Mouse (Mus musculus) gastrocnemius, adult 18-20 months (tissue): ENCODE measurements around the gene Entpd7. TPM values are rescaled to one million over a fixed set of nuclear protein-coding genes. Genes with fewer than 3 reads are reported as not detected.
A peak's percentile ranks its signal among the peaks of the same experiment; 100 is the strongest.

Experiments used
- DNase-seq: peaks from one replicate; pipeline ENCODE4 v3.0.0; 2021; ENCODE audit warnings: low spot score
- total RNA-seq, 2 experiments: library from RNA; stranded (reverse); gene quantifications; 2 replicates each; pipeline ENCODE4 v1.2.3; 2021

Gene Entpd7
- total RNA-seq, 2 experiments from 2014 or later, result 0.74 to 1.6 TPM

DNA sequence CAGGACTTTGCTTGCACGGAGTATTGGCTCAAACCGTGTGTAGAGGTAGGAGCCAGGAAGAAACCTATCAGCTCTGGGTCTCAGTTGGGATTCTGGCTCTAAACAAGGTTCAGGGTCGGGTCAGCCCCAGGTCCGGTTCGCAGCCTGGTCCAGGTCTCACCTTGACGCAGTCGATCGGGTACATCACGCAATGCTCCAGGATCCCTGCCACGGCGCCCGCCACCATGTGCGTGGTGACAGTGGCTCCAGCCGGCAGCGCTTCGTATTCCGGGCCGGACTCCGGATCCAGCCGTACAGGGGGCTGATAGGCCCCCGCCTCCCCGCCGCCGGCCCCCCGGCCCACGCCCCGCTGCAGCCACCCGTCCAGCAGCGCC, 15.2 kb upstream of the Entpd7 start:
- peak; percentile 39 for DNase-seq

DNA sequence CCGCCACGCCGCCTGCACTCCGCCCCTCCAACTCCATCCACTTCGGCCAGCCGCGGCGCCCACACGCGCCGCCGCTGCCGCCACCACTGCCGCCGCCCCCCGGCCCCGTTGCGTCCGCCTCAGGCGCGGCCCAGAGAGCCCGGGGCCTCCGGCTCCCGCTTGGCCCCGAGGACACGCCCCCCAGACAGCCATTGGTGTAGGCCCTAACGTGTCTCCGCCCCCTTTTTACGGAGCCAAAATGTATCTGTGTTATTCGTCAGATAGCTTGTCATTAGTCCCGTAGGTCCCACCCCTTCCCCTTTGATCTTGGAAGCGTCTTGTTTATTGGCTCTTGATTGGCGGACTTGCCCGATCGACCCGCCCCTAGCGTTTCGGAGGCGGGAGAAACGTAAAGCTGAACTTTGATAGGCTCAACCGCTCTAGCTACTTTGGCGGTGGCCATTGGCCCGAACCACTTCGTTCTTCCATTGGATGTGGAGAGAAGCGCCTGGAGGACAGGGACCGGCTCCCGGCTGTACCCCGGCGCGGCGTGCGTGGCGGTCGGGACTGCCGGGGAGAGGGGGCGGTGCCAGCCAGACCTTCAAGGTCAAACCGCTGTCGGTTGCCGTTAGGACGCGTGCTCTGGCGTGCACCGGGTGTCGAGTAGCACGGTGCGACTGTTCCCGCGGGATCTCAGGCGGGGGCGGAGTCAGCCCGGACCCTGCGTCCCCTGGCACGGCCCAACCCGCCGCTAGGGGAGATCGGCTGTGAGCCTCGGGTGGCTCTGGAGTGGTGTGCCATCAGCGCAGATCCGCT, 14.5 kb upstream of the Entpd7 start, which contains the start of gene Slc25a28:
Gene Slc25a28 (minus strand): TSS at position 152 of the 795 bp plus-strand sequence.
- DNase-seq, result peak; percentile 100

DNA sequence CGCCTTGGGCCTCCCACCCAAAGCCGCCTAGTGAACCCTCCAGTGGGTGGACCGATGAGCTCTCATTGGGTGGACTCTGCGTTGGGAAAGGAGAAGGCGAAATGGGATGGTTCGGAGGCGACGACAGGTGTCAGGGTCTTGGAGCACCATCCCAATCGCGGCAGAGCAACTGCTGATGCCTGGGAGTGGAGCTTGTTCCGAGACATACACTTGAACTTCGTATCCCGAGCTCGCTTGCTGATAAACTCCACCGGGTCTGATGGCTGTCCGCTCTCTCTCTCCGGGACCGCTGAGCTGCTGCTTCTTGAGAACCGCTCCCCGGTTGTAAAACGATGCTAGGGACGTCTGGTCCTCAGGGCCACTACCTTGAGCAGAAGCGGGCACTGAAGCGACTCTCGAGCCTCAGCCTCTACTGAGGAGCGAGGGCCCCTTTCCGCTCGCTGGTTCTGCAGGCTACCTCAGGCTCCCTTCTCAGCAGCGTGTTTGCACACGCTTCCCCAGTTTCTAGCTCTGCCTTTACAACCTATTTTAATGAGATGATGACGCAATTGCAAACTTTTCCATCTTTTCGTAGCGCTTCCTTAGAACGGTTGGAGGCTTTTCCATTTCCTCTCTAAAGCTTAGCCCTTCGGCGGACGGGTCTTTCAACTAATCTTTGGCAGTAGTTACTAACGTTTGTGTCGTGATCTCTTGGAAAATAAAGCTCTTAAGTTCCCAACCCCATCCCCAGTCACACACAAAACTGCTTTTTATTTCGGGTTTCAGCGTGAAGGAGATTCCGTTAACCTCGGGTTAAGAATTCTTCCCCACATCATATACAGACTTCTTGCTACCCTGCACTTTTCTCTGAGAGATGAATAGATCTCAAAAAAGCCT, 13.7 kb upstream of the Entpd7 start:
- DNase-seq, result no peak

DNA sequence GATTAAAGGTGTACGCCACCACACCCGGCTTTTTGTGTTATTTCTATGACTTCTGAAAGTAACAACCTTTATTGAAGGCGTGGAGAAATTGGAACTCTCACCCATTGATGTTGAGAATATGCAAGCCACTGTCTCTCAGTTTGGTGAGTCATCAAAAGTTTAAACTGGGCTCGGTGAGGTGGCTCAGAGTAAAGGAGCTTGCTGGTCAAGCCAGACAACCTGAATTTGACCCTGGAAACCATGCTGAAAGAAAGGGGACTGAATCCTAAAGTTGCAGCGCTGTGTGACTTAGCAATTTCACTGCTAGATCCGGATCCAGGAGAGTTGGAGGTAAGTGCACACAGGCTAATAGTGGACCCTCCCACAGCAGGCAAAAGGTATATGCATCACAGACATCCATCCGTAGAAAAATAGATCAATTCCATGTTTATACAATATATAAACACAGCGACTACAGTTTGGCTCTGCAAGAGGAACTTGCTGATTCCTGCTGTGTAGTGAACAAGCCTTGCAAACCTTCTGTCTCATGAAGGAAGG, 10.9 kb upstream of the Entpd7 start:
- no peak for DNase-seq

DNA sequence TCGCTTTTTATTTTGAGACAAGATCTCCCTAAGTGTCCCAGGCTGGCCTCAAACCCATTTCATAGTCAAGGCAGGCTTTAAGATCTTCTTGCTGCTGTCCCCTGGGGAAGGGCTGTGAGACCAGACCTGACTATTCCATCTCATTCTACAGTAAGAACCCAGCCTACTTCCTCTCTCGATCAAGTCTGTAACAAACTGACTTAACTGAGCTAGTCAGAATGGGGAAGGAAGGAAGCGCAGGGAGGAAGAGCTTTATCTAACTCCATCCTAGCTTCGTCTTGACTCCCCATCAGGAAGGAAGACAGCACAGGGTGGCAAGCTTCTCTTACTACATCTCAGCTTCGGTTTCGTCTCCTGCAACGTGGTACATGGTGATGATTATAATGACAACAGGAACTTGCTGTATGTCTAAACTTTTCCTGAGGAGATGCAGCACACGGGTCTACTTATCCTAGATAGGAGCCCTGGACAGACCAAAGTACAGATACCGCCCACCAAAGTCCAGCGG, 9.9 kb upstream of the Entpd7 start:
- DNase-seq, result no peak

DNA sequence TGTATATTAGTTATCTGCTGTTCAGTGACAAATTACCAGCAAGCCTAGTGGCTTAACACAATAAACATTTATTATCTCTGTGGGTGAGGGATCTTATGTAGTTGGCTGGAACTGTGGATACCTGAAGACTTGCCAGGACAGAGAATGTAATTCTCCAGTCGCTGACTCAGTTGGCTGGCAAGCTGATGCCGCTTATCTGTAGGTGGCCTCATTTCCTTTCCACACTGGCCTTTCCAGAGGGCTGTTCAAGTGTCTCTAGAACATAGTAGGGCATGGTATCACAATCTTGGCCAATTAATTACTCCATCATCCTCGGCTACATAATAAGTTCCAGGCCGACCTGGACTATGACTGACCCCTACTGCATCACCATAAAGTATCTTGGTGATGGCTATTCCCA, 7.9 kb upstream of the Entpd7 start:
- no peak for DNase-seq

DNA sequence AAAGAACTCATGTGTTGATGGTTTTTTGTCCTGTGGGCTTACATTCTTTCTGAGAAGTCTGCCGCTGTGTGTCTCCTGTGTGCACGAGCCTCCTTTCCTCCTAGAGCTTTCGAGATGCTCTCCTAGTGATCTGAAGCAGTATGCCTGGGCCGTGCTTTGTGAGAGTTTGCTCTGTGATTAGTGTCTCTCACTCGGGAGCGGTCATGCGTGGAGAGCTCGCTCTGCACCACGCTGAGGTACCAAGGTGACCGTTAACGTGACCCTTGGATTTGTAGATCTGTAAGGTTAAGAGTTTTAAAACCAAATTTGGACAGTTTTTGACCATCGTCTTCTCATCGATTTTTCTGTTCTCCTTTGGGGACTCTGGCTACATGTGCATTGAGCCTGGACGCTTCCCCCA, 3.3 kb downstream of the Entpd7 start:
- no peak for DNase-seq

DNA sequence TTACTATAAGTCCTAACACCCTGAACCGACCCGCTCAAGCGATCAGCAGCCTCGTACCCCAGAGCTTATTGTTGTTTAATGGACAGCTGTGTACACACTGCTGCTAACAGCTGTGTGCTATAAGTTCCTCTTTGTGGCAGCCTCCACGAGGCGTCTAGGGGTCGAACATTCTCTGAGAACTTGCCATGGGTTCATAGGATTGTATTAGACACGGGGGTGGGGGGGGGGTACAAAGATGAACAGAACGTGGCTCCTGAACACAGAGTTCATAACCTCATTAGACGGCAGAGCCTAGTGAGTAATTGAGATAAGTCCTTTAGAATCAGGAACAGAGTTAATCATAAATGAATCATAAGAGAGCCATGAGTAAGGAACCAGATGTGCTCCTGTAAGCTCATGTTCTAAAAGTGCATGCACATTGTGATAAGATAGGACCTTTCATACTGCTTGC, 6.1 kb downstream of the Entpd7 start:
- DNase-seq, result no peak

DNA sequence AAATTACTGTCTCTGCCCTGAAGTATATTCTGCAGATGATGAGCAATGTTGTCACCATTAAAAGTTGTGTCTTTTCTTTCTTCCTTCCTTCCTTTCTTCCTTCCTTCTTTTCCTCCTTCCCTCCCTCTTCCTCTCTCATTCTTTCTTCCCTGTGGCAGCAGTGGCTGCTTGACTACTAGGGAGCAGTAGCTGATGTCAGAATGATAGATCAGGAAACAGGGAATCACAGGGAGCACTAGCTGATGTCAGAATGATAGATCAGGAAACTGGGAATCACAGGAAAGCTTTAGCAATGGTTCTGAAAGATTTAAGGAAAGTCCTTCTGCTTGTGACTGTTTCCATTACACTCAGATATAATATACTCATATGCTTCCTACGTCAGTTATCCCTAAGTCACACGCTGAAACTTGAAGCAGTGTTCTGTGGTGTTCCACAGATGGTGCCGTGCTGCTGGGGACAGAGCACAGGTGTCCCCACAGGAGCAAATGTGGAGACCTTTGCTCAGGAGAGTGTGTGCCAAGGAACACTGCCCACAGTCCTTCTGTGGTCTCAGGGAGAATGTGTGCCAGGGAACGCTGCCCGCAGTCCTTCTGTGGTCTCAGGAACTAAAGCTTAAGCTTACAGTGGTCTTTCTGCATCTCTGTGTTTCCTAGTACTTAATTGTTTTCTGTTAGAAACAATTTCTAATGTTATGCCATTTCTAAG, 8.3 kb downstream of the Entpd7 start:
- DNase-seq, result no peak

DNA sequence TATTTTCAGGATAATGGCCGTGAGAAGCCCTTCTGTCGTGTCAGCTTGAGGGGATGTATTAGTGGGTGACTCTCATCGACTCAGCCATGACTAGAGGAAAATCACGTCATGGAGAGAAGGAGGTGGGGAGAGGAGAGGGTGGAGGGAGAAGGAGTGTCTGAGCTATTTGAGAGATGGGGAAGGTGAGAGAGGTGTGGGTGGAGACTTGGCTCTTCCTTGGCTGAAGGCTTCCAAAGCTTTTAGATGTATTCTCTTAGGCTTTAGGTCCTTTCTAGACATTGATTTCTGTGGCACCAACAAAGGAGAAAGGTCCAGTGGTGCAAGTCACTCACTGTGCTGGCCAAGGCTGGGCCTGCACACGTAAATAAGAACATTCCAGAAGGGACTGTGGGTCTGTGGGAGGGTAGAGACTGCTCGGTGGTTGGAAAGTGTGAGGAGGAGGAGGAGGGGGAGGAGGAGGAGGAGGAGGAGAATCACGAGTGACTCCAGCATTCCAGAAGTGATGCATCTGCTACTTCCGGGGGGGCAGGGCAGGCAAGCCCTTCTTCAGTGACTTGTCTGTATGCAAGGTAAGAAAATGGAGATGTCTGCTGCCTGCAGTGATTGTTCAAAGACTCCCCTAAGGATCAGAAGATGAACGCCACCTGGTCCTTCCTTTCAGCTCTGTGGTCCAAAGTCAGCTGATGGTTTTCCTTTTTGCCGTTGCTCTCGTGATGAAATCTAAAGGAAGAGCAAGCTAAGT, 9.7 kb downstream of the Entpd7 start:
- DNase-seq, result no peak

DNA sequence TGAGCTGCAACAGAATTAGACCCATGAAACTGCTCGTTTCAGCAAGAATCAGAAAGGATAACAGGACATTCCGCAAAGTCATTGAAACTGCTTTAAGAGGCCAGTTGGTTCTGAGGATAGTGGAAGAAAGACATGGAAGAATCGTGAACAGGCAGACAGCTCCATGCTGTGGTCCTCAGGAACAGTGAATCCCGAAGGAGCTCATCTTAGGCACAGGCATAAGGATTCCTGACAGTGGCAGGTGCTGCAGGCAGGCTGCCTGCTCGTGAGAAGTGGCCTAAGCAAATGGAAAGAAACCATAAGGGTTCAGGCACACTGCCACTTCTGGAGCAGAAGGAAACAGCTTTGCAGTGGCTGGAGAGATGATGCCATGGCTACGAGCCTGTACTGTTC, 10.3 kb downstream of the Entpd7 start:
- DNase-seq, result no peak

DNA sequence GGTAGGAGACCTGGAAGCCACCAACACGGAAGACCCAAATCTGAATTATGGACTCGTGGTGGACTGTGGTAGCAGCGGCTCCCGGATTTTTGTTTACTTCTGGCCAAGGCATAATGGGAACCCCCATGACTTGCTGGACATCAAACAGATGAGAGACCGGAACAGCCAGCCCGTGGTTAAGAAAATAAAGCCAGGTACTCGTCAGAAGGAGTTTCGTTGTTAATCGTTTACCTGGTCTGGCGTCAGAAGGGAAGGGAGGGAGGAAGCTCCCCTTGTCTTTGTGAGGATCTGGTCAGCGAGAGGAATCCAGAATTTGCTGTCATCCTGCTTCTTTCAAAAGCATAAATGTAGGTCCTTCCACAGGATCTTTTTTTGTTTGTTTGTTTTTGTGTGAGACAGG, 14.7 kb downstream of the Entpd7 start:
- no peak for DNase-seq

DNA sequence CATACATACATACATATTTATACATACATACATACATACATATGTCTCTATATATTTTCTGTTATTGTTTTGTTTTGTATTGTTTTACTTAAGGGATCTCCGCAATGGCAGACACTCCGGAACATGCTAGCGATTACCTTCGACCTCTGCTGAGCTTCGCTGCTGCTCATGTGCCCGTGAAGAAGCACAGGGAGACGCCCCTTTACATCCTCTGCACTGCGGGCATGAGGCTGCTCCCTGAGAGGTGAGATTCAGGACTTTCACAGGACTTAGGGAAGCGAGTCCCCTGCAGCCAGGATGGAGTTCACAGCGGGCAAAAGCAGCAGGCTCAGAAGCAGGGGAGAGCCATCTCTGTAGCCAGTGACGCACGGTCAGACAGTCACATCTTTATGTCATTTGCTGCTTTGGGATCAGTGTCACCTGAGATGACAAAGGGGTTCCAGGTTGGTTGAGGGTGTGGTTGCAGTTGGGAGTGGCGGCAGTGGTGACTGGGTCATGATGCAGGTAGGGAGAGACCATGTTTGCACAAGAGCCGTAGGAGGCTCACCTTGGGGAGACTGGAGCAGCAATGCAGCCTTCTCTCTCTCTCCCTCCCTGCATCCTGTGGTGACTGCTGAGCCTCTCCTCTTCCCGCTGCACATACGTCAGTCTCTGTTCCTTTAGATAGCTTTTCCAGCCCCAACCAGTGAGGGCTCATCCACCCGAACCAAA, 15.5 kb downstream of the Entpd7 start:
- no peak for DNase-seq

DNA sequence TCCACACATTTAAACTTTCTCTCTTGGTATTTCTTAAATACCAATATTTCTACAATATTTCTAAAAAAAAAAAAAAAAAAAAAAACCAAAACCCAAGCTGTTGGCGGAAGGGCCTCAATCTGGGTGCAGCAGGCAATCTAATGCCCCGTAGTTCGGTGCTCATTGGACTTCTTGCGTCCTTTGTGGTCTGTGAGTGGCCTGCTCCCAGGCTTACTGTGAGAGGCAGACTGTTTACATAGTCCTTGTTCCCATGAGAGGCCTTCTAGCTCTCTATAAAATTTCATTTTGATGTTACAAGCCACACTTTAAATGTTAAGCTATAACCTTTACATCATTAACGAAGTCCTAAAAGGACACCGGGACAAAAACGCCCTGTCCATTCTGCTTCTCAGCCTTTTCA, 18.7 kb downstream of the Entpd7 start:
- no peak for DNase-seq

DNA sequence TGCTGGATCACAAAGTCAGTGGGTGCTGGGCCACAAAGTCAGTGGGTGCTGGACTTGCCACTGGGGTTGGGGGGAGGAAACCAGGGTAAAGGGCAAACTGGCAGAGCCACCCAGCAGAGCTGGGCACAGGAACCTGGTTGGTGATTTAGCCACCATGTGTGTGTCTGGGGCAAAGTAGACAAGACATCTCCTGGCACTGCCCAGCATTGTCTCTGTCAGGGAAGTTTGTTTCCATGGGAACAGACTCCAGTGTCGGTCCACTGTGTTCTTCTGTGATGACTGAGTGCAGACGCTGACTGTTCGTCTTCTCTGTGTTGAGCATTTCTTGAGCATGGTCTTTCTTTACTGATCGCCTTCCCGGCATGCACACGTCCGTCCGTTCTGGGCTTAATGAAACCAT, 19.8 kb downstream of the Entpd7 start:
- no peak for DNase-seq

DNA sequence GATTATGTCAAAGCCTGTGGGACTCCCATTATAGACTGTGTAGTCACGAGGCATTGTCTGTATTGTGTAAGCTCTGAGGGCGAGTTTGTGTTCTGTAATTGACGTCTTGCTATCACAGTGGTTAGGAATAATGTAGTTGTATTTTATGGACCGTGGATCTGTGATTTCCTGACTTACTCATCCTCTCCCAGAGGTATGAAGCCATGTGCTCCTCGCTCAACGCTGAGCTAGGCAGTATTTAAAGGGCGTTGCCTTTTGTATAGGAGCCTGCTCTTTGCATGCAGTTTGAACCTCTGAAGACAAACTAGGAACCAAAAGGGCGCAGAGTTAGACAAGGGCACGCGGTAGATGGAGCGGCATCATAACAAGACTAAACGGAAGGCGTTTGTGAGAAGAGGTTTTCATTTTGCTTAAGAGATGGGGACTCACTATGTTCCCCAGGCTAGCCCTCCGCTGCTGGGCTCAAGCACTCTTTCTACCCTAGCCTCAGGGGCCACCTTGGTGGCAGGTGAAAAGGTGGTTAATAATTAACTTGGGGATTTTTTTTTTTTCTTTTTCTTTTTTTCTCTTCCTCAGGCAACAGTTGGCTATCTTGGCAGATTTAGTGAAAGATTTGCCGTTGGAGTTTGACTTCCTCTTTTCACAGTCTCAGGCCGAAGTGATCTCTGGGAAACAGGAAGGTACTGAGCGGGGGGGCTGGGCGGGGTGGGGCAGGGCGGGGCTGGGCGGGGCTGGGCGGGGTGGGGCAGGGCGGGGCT, 21.9 kb downstream of the Entpd7 start:
- DNase-seq, result no peak

DNA sequence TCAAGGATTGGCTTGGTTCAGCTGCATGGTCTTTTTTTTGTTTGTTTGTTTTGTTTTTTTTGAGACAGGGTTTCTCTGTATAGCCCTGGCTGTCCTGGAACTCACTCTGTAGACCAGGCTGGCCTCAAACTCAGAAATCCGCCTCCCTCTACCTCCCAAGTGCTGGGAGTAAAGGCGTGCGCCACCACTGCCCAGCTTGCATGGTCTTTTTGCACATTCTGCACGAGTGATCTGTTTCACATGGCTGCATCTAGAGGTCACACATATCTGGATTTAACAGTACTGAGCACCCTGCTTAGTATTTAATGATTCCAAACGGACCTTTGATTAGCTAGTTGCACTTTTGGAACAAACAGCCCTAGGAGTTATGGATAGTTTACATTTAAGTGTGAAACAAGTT, 22.5 kb downstream of the Entpd7 start:
- no peak for DNase-seq

DNA sequence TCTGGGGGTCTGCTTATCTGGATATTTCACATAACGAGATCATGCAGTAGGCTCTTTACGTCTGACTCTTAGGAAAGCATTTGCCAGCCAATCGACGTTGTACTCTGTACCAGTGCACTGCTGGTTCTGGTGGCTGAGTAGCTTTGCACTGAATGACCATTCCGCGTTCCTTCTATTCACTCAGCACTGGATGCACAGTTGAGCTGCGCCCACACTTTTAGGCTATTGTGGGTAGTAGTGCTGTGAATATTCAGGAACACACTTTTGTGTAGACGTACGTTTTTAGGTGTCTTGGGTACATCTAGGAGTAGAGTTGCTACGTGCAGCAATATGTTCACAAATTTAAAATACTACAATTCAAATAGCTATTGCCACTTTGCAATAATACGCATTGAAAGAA, 30.6 kb downstream of the Entpd7 start:
- DNase-seq, result no peak

DNA sequence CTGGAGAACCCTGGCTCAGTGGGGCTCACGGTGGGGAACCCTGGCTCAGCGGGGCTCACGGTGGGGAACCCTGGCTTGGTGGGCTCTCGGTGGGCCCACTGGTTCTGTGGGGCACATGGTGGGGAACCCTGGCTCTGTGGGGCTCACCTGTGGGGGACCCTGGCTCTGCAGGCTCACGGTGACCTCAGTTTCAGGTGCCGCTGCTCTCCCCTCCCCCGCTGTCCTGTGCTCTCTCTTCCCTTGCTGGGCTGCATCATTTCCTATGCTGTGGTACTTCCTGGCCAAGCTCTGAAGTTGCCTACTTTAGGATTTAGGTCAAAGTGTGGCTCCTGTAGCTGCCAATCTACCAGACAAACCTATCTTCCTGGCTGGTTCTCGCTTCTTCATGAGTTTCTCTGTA, 33.4 kb downstream of the Entpd7 start:
- DNase-seq, result no peak
